Mouse (Mus musculus) CD4-positive, CD25-positive, alpha-beta regulatory T cell, adult 4 months (primary cell): Measurements from ENCODE around the gene Atp1b1. TPM values are rescaled to one million over a fixed set of nuclear protein-coding genes. Genes with fewer than 3 reads are reported as not detected.

Source experiments
- polyA plus RNA-seq, 2 experiments: library from polyadenylated mRNA; unstranded; fragments of 100-300 nt; shearing (Covaris generic); gene quantifications; one replicate each; pipeline ENCODE4 v1.2.1; 2017

Atp1b1 gene
- polyA plus RNA-seq, 2 experiments from 2014 or later: 3.4 to 4.1 TPM

Other genes starting within 250 kb of the Atp1b1 start
- gene Slc19a2, start 209.3 kb downstream of the Atp1b1 start, polyA plus RNA-seq: 1 to 10 TPM in 1 of 2 experiments, under 1 TPM in 1; 0.76 to 1.6 TPM
- gene Ccdc181, start 182.8 kb downstream of the Atp1b1 start, polyA plus RNA-seq: 1 to 10 TPM; 6.8 to 8.8 TPM
- gene Nme7, start 154.2 kb downstream of the Atp1b1 start, polyA plus RNA-seq: 10 to 100 TPM; 15.4 to 20.4 TPM
- gene Blzf1, start 150.9 kb downstream of the Atp1b1 start, polyA plus RNA-seq: 10 to 100 TPM; 25.1 to 27.2 TPM